Mouse (Mus musculus) heart, postnatal 0 days (tissue): ENCODE measurements around the gene Cops6. TPM values are rescaled to one million over a fixed set of nuclear protein-coding genes. Genes with fewer than 3 reads are reported as not detected.

ENCODE experiments used
- ATAC-seq: fragments of 200-750 bp; cut with Nextera tagmentation; 2 replicates; pipeline ENCODE4 v1.8.0; 2017; ENCODE audit warnings: low read depth, moderate number of reproducible peaks, moderate library complexity; ENCODE audit not compliant: insufficient read depth
- DNase-seq: peaks from one replicate; pipeline ENCODE4 v3.0.0-alpha.2; 2016; ENCODE audit warnings: low spot score
- H3K27ac ChIP-seq: fragments of 300-500 bp; sonication (generic); 2 replicates; pipeline ENCODE4 v1.5.1; 2014; ENCODE audit warnings: low read depth, mild to moderate bottlenecking
- H3K27me3 ChIP-seq: fragments of 300-500 bp; sonication (generic); 2 replicates; pipeline ENCODE4 v1.6.1; 2014; ENCODE audit warnings: low read length, mixed read lengths; ENCODE audit not compliant: control insufficient read depth, insufficient read depth
- H3K36me3 ChIP-seq: fragments of 300-500 bp; sonication (generic); replicated peaks from 2 replicates; pipeline ENCODE4 v1.6.1; 2014; ENCODE audit warnings: low read length, mixed read lengths; ENCODE audit not compliant: control insufficient read depth, insufficient read depth
- H3K4me1 ChIP-seq: fragments of 300-500 bp; sonication (generic); 2 replicates; pipeline ENCODE4 v1.6.1; 2014; ENCODE audit warnings: antibody characterized with exemption; ENCODE audit not compliant: control insufficient read depth, insufficient read depth
- H3K4me2 ChIP-seq: fragments of 300-500 bp; sonication (generic); 2 replicates; pipeline ENCODE4 v1.6.1; 2014; ENCODE audit warnings: low read depth, mild to moderate bottlenecking, low read length, moderate library complexity
- H3K4me3 ChIP-seq: fragments of 300-500 bp; sonication (generic); 2 replicates; pipeline ENCODE4 v1.5.1; 2014; ENCODE audit warnings: low read depth, low read length
- H3K9ac ChIP-seq: fragments of 300-500 bp; sonication (generic); replicated peaks from 2 replicates; pipeline ENCODE4 v1.6.1; 2014; ENCODE audit warnings: low read depth, low read length, mixed read lengths
- H3K9me3 ChIP-seq: fragments of 300-500 bp; sonication (generic); replicated peaks from 2 replicates; pipeline ENCODE4 v1.6.1; 2016; ENCODE audit warnings: low read length; ENCODE audit not compliant: control insufficient read depth
- CTCF ChIP-seq: IDR thresholded peaks from 2 replicates; pipeline ENCODE4 v1.5.1; 2016; ENCODE audit warnings: antibody characterized with exemption, control low read depth, low read depth
- EP300 ChIP-seq: IDR thresholded peaks from 2 replicates; pipeline ENCODE4 v1.6.1; 2016; ENCODE audit warnings: antibody characterized with exemption, low read depth
- WGBS: fragments of 180-500 bp; shearing (Covaris S2); extraction: QIAGEN DNeasy Blood & Tissue Kit; methylation state at CpG from one replicate; pipeline ENCODE4 v1.1.7; 2014; 5-methylcytosine and 5-hydroxymethylcytosine counted together
- polyA plus RNA-seq: library from polyadenylated mRNA; unstranded; fragments of >200 nt; fragmentation: Nextera tagmentation; extraction: Ambion mirVana; gene quantifications from 2 replicates; pipeline ENCODE4 v1.2.1, GENCODE M21; 2015
- total RNA-seq: library from RNA; depleted of rRNA; stranded (reverse); fragments of >200 nt; gene quantifications from 2 replicates; pipeline ENCODE4 v1.2.3, GENCODE M21; 2014; ENCODE audit warnings: low replicate concordance

The Cops6 gene
- total and polyA plus RNA-seq, 2 experiments from 2014 or later, result 39.9 to 281 TPM

DNA sequence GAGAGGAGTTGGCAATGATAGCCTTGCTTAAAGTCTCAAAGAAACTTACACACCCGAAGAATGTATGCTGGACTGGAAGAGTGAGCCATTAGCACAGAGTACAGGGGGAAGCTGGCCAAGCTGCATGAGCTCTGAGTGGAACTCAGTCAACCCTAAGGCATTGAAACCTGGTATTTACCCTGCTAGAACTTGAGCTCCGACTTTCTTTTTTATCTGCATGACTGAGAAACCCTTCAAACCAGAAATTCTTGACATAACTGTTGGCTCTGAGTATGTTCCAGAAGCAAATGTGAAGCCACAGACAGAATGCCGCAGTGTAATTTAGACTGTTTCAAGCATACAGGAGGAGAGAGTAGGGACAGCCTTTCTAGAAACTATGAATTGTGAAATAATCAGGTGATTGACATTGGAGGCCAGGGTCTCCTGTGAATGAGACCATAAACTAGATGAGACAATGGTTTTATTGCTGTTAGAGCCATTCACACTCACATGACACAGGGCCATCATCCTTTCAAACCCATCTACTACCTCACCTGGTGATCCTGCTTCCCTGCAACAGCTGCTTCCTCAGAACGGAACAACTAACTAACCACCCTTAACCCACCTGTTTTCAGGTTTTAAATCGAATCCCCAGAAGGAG, 28.3 kb upstream of the Cops6 start:
- Histone ChIP-seq H3K9ac (no peak overlapping the region), H3K9me3 (no peaks in the 10 kb centered on the region), H3K36me3 (peaks cover 78% of the 10 kb centered on the region), H3K27me3 (no peaks in the 10 kb centered on the region), H3K4me2 (no peak overlapping the region), H3K4me3 (no peak overlapping the region), H3K4me1 (no peaks in the 10 kb centered on the region), H3K27ac (no peak overlapping the region)
- 77% methylated on average over 5 of the region's 5 CpGs for WGBS
- DNase-seq, result no peak
- no peak for ATAC-seq
- TF ChIP-seq EP300, result no peak
- TF ChIP-seq CTCF, result no peak

DNA sequence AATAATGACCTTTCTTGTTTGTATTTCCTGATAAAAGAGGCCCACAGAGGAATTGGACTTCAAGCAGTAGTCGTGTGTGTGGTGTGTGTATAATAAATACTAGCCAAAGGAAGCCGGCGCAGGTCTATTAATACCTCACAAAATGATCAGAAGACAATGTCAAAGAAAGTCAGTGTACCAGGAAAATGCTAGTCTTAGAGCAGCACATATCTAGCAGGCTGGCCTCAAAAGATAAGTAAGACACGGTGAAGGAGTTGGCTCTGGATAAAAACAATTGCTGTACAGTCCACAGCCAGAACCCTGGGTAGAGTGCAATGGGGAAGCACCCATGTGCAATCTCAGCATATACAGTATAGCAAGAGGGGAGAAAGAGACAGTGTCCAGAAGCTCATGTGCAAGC, 23.6 kb upstream of the Cops6 start:
- 45% methylated on average over 4 of the region's 4 CpGs for WGBS
- H3K4me1 ChIP-seq, result no peaks in the 10 kb centered on the region
- no peak overlapping the region for H3K27ac ChIP-seq
- H3K9ac ChIP-seq, result no peak overlapping the region
- no peak overlapping the region for H3K4me3 ChIP-seq
- H3K27me3 ChIP-seq, result no peaks in the 10 kb centered on the region
- DNase-seq (no peak), ATAC-seq (no peak)
- H3K36me3 ChIP-seq, result peaks cover 37% of the 10 kb centered on the region
- no peak for TF ChIP-seq EP300
- no peak for TF ChIP-seq CTCF
- no peak overlapping the region for H3K4me2 ChIP-seq
- H3K9me3 ChIP-seq, result no peaks in the 10 kb centered on the region

DNA sequence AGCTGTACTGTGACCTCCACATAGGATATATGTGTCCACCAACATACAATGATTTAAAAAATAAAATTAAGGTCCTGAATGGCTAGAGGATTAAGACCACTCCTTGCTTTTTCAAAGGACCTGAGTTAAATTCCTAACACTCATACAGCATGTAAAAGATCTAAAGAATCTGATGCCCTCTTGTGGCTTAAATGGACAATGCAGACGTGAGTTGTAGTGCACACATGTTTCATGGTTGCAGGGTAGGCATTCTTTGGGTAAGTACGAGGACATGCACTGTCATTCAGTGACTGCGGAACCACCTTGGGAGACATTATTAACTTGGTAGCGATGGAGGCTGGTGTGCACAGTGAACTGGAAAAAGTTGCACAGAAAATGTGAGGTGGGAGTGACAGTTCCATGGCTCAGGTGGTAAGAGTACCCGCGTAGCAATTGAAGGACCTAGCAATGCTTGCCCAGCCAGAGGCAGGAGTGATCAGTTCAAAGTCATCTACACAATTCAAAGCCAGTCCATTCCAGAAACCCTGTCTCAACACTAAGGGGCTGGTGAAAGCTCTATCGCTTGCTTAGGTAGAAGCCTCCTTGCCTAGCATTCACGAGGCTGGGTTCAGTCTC, 22.8 kb upstream of the Cops6 start:
- peak; percentile 68 for TF ChIP-seq CTCF
- TF ChIP-seq EP300, result no peak

DNA sequence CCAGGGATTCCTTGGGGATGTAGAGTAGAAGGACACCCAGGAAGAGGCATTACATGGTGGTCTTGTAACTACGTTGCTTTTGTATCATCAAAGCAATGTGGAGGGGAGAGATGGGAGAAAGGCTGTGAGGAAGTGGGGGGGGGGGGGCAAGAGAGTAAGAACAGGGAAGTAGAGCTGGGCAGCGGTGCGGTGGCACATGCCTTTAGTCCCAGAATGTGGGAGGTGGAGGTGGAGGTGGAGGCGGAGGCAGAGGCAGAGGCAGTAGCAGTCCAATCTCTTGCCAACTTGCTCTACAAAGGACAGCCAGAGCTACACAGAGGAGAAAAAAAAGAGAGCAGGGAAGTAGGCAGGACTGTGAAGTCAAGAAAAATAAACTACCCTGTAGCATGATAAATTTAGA, 22.3 kb upstream of the Cops6 start:
- Histone ChIP-seq H3K4me3 (no peak overlapping the region), H3K36me3 (peaks cover 31% of the 10 kb centered on the region), H3K4me1 (no peaks in the 10 kb centered on the region), H3K27me3 (no peaks in the 10 kb centered on the region), H3K9me3 (no peaks in the 10 kb centered on the region), H3K4me2 (no peak overlapping the region), H3K27ac (no peak overlapping the region), H3K9ac (no peak overlapping the region)
- TF ChIP-seq EP300, result no peak
- ATAC-seq, result no peak
- 52% methylated on average over 4 of the region's 4 CpGs for WGBS
- DNase-seq, result no peak

More for the DNA sequence above, 22.8 kb upstream of the Cops6 start:
- peaks cover 32% of the 10 kb centered on the region for H3K36me3 ChIP-seq
- DNase-seq (peak; percentile 70), ATAC-seq (peak; percentile 51; the same call in 1 of the 2 replicates)
- no peak overlapping the region for H3K4me3 ChIP-seq
- 55% methylated on average over 8 of the region's 8 CpGs for WGBS
- no peaks in the 10 kb centered on the region for H3K9me3 ChIP-seq
- no peak overlapping the region for H3K4me2 ChIP-seq
- no peaks in the 10 kb centered on the region for H3K27me3 ChIP-seq
- H3K9ac ChIP-seq, result no peak overlapping the region
- H3K4me1 ChIP-seq, result no peaks in the 10 kb centered on the region
- no peak overlapping the region for H3K27ac ChIP-seq

DNA sequence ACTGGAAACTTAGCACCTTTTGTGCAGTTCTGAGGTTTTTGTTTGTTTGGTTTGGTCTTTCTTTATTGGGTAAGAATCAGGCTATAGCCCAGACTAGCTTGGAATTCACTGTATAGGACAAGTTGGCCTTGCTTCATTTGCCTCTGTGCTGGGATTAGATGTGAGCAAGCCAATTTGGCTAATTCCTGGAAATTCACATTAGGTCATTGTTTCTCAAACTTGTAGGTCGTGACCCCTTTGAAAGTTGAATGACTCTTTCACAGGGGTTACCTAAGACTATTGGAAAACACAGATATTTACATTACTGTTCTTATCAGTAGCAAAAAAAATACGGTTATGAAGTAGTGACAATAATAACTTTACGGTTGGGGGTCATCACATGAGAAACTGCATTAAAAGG, 6.5 kb upstream of the Cops6 start:
- DNase-seq (no peak), ATAC-seq (no peak)
- peaks cover 8% of the 10 kb centered on the region for H3K4me1 ChIP-seq
- peak overlapping the region; percentile 70 for H3K4me2 ChIP-seq
- TF ChIP-seq CTCF, result no peak
- no peak for TF ChIP-seq EP300
- no peak overlapping the region for H3K27ac ChIP-seq
- no peak overlapping the region for H3K9ac ChIP-seq
- WGBS, result 61% methylated on average over 3 of the region's 3 CpGs
- no peaks in the 10 kb centered on the region for H3K27me3 ChIP-seq
- no peaks in the 10 kb centered on the region for H3K9me3 ChIP-seq
- peak overlapping the region; percentile 80; the same call in 1 of the 2 replicates for H3K4me3 ChIP-seq
- H3K36me3 ChIP-seq, result peaks cover 27% of the 10 kb centered on the region

DNA sequence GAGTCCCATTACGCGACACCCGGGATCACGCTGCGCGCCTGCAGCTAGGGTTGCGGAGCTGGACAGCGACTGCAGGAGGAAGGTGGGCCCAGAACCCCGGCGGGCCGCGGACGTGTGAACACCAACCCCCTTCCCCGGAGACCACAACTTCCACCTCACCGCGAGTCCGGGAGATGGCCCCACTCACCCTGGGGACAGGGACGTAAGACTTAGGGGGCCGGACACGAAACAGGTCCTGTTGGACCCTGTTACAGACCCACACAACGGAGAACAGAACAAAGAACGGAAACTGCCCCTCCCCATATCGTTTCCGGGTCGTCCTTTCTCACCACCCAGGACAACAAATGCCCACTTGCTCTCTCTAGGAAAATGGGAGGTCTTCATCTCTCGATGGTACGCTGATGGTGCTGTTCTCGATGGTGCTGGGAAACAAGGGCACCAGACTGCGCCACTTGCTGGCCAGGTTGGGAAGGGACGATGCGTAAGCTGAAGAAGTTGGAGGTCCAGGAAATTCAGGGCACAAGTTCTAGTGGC, 5.4 kb upstream of the Cops6 start, which contains the start of gene Zfp113:
Zfp113 (minus strand) TSS at position 302 of the 534 bp plus-strand sequence.
- peak within 1 kb of the TSS; percentile 93 for H3K27ac ChIP-seq
- ATAC-seq, result peak; percentile 98
- no peaks in the 10 kb centered on the region for H3K9me3 ChIP-seq
- peaks cover 23% of the 10 kb centered on the region for H3K36me3 ChIP-seq
- H3K4me1 ChIP-seq, result peaks cover 8% of the 10 kb centered on the region
- H3K4me2 ChIP-seq, result peak within 1 kb of the TSS; percentile 70
- H3K4me3 ChIP-seq, result peak within 1 kb of the TSS; percentile 80
- TF ChIP-seq CTCF (peak; percentile 94), EP300 (peak; percentile 70)
- H3K9ac ChIP-seq, result peak within 1 kb of the TSS; percentile 88
- H3K27me3 ChIP-seq, result no peaks in the 10 kb centered on the region
- peak; percentile 97 for DNase-seq
- WGBS, result 0% methylated on average over 31 of the region's 31 CpGs
